Mouse (Mus musculus) thymus, adult 2 months (tissue): ENCODE data around the gene Rpl26.

Experiments
- CTCF ChIP-seq: fragments of 200-500 bp; IDR thresholded peaks from 2 replicates; pipeline ENCODE4 v1.5.1; 2012; ENCODE audit warnings: mild to moderate bottlenecking, control low read depth, low read length, moderate library complexity, borderline replicate concordance; ENCODE audit not compliant: control insufficient read depth, poor library complexity, insufficient read depth; ENCODE audit errors: extremely low read depth
- POLR2A ChIP-seq: fragments of 200-500 bp; IDR thresholded peaks from 2 replicates; pipeline ENCODE4 v1.6.1; 2012; ENCODE audit warnings: mild to moderate bottlenecking, low read length, control low read depth, moderate library complexity; ENCODE audit not compliant: control insufficient read depth, poor library complexity, insufficient read depth; ENCODE audit errors: extremely low read depth

- TF ChIP-seq CTCF (no peak), POLR2A (no peak)
These were observed 7.4 kb upstream of the Rpl26 start for GRCm38 (mm10) chr11:68893911-68894464.
